Mouse (Mus musculus) liver, embryonic 14.5 days (tissue): ENCODE data around the gene Mmgt2. TPM values are rescaled to one million over a fixed set of nuclear protein-coding genes. Genes with fewer than 3 reads are reported as not detected.

Source experiments
- ATAC-seq: fragments of 200-750 bp; cut with Nextera tagmentation; 2 replicates; pipeline ENCODE4 v1.8.0; 2017; ENCODE audit warnings: moderate number of reproducible peaks, mild to moderate bottlenecking, moderate library complexity; ENCODE audit not compliant: insufficient read depth
- DNase-seq, 3 experiments: peaks; one replicate each; pipeline ENCODE4 v3.0.0-alpha.2; 2012 to 2013; ENCODE audit warnings: low read depth in 3 of 3, low spot score in 3 of 3
- H3K27ac ChIP-seq: fragments of 300-500 bp; sonication (generic); 2 replicates; pipeline ENCODE4 v1.5.1; 2014; ENCODE audit warnings: moderate library complexity, mild to moderate bottlenecking, control low read depth, inconsistent platforms
- H3K27me3 ChIP-seq: fragments of 300-500 bp; sonication (generic); 2 replicates; pipeline ENCODE4 v1.6.1; 2014; ENCODE audit warnings: mild to moderate bottlenecking, low read length, moderate library complexity; ENCODE audit not compliant: control insufficient read depth, insufficient read depth
- H3K36me3 ChIP-seq: fragments of 300-500 bp; sonication (generic); replicated peaks from 2 replicates; pipeline ENCODE4 v1.6.1; 2014; ENCODE audit warnings: low read depth; ENCODE audit not compliant: control insufficient read depth, insufficient read depth
- H3K4me1 ChIP-seq, 2 experiments: fragments of 200-500 bp in 1 of 2; fragments of 300-500 bp in 1 of 2; sonication (generic) in 1 of 2; replicated peaks; 2 replicates each; pipeline ENCODE4 v1.6.1; 2012 to 2014; ENCODE audit warnings: antibody characterized with exemption in 1 of 2, inconsistent platforms in 1 of 2, low read length in 1 of 2; ENCODE audit not compliant: control insufficient read depth in 2 of 2, insufficient read depth in 2 of 2
- H3K4me2 ChIP-seq: fragments of 300-500 bp; sonication (generic); 2 replicates; pipeline ENCODE4 v1.6.1; 2014; ENCODE audit warnings: low read depth, mild to moderate bottlenecking, control low read depth, moderate library complexity
- H3K4me3 ChIP-seq, 2 experiments: fragments of 200-500 bp in 1 of 2; fragments of 300-500 bp in 1 of 2; sonication (generic) in 1 of 2; 2 replicates each; pipeline ENCODE4 v1.5.1; 2012 to 2014; ENCODE audit warnings: low read depth in 2 of 2, low read length in 2 of 2, mild to moderate bottlenecking in 2 of 2, control low read depth in 1 of 2, inconsistent platforms in 1 of 2, moderate library complexity in 1 of 2; ENCODE audit not compliant: insufficient read depth in 1 of 2
- H3K9ac ChIP-seq: fragments of 300-500 bp; sonication (generic); replicated peaks from 2 replicates; pipeline ENCODE4 v1.6.1; 2014; ENCODE audit warnings: mild to moderate bottlenecking, control low read depth, moderate library complexity
- H3K9me3 ChIP-seq: fragments of 300-500 bp; sonication (generic); 2 replicates; pipeline ENCODE4 v1.6.1; 2016; ENCODE audit warnings: low read length, mixed read lengths; ENCODE audit not compliant: control insufficient read depth
- CTCF ChIP-seq: IDR thresholded peaks from 2 replicates; pipeline ENCODE4 v1.5.1; 2016; ENCODE audit warnings: antibody characterized with exemption, low read depth, control low read depth
- EP300 ChIP-seq: IDR thresholded peaks from 2 replicates; pipeline ENCODE4 v1.6.1; 2016; ENCODE audit warnings: antibody characterized with exemption, low read depth
- WGBS: fragments of 180-500 bp; shearing (Covaris S2); extraction: QIAGEN DNeasy Blood & Tissue Kit; methylation state at CpG from one replicate; pipeline ENCODE4 v1.1.7; 2014; ENCODE audit not compliant: insufficient replicate concordance; 5-methylcytosine and 5-hydroxymethylcytosine counted together
- polyA plus RNA-seq, 2 experiments: library from polyadenylated mRNA; depleted of rRNA in 1 of 2; stranded (reverse) in 1 of 2; unstranded in 1 of 2; fragments of >200 nt; fragmentation: Nextera tagmentation in 1 of 2; extraction: Ambion mirVana in 1 of 2; gene quantifications; 2 replicates each; pipeline versions ENCODE4 v1.2.1 to v1.2.3; 2012 to 2014

Gene Mmgt2
- polyA plus RNA-seq, 2 experiments, result 8.1 to 8.8 TPM

DNA sequence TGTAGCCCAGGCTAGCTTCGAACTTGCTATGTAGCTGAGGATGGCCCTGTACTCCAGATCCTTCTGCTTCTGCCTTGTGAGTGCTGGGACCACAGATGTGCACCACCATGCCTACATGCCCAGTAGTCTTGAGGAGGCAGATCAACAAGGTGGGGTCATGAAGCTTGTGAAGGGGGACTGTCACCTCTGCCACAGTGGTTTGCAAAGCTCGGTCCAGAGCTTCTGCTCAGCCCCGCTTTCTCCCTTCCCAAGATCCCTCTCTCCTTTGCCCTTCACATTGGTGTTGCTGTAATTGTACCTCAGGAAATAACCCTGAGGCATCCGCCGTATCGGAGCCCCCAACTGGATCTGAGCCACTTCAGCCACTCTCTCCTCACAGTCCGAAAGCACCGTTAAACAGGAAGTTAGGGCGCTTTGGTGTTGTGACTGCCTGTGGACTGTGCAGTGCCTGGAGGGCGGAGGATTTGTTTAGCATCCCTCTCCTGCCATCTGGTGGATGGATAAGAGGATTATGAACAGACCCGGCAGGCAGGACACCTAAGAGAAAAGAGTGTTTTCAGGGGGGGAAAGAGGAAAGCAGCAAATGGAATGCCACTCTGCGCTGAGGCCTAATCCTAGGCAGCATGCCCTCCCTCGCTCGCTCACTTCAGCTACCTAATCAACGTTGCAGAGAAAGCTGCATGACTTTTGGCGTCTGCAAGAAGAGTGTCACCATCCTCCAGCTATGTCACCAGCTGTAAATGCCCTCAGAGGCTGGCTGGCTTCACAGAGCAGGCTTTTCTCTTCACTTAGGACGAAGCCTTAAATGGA is 27.2 kb downstream of the Mmgt2 start:
- DNase-seq, result peak; percentile 35 to 54 (median 50)
- TF ChIP-seq CTCF (peak; percentile 73), EP300 (no peak)
- H3K4me3 ChIP-seq, result peak overlapping the region; percentile 23 to 34; a peak in 3 of 4 replicates
- no peaks in the 10 kb centered on the region for H3K36me3 ChIP-seq
- WGBS, result 16% methylated on average over 17 of the region's 17 CpGs
- H3K27ac ChIP-seq, result no peak overlapping the region
- H3K9me3 ChIP-seq, result no peaks in the 10 kb centered on the region
- no peaks in the 10 kb centered on the region for H3K27me3 ChIP-seq
- H3K4me1 ChIP-seq, result peaks cover 0 to 2% of the 10 kb centered on the region in 2 experiments; a peak in 1 of 4 replicates
- no peak overlapping the region for H3K9ac ChIP-seq
- ATAC-seq, result peak; percentile 65
- H3K4me2 ChIP-seq, result peak overlapping the region; percentile 54

DNA sequence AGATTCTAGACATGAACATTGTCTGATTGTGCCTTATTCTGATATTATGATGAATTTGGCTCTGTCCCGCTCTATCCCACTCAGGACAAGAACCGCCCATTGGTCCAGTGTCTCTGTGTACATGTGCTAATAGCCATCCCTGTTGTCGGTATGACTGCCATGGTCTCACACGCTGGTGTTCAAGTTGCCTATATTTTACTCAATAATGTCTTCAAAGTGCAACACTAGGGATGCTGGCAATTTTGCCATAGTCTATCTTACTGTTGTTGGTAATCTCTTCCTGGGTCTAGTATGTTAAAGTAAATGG is 27.8 kb downstream of the Mmgt2 start:
- H3K4me1 ChIP-seq, result peaks cover 0 to 2% of the 10 kb centered on the region in 2 experiments; a peak in 1 of 4 replicates
- no peak for TF ChIP-seq EP300
- TF ChIP-seq CTCF, result no peak
- H3K9me3 ChIP-seq, result no peaks in the 10 kb centered on the region
- no peak for DNase-seq
- H3K9ac ChIP-seq, result no peak overlapping the region
- no peaks in the 10 kb centered on the region for H3K27me3 ChIP-seq
- H3K27ac ChIP-seq, result no peak overlapping the region
- no peak overlapping the region for H3K4me2 ChIP-seq
- H3K36me3 ChIP-seq, result no peaks in the 10 kb centered on the region
- ATAC-seq, result no peak
- WGBS, result 67% methylated on average over 4 of the region's 4 CpGs
- H3K4me3 ChIP-seq, result no peak overlapping the region

DNA sequence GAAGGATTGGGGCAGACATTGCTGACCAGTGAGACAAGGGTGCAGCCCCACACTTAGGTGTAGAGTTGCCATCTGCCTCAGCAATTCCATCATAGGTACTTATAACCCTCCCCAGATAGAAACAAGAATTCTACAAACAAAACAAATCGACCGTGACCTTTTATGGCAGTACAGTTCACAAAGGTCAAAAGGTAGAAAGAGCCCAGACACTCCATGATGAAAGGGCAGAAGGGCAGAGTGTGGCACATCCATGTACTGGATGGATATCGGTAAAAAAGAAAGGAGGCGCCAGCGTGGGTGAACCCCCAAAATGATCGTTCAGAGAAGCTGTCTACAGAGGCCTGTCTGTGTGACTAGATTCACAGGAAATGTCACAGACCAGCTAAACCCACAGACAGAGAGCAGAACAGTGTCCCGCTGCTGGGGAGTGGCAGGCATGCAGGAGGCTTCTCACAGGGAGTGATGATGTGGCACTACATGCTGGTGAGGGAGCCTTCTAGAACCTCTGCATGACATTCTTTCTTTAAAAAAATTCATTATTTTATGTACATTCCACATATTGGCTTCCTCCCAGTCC is 30.4 kb downstream of the Mmgt2 start:
- Histone ChIP-seq H3K4me3 (no peak overlapping the region), H3K27ac (no peak overlapping the region), H3K27me3 (no peaks in the 10 kb centered on the region), H3K9me3 (no peaks in the 10 kb centered on the region), H3K4me2 (no peak overlapping the region), H3K9ac (no peak overlapping the region), H3K36me3 (no peaks in the 10 kb centered on the region), H3K4me1 (peaks cover 0 to 2% of the 10 kb centered on the region in 2 experiments; a peak in 1 of 4 replicates)
- ATAC-seq (no peak), DNase-seq (no peak)
- no peak for TF ChIP-seq EP300
- no peak for TF ChIP-seq CTCF
- WGBS, result 64% methylated on average over 7 of the region's 7 CpGs

DNA sequence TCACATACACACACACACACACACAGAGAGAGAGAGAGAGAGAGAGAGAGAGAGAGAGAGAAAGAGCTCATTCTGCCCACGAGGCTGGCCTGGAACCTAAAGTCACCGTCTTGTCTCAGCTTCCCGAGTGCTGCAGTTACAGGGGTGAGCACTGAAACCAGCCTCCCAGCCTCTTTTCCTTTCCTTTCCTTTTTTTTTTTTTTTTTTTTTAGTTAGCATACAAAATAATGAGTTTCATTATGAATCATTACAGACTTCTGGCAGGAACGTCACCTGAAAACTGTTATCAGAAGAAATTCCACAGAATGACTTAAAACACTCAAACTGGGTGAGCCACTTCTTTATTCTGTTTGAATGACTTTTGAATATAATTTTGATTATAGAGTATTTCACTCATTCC is 31.5 kb downstream of the Mmgt2 start:
- no peaks in the 10 kb centered on the region for H3K27me3 ChIP-seq
- no peak overlapping the region for H3K27ac ChIP-seq
- no peak for DNase-seq
- H3K4me1 ChIP-seq, result peaks cover 0 to 2% of the 10 kb centered on the region in 2 experiments; a peak in 1 of 4 replicates
- TF ChIP-seq CTCF (no peak), EP300 (no peak)
- no peak overlapping the region for H3K9ac ChIP-seq
- no peaks in the 10 kb centered on the region for H3K9me3 ChIP-seq
- H3K4me2 ChIP-seq, result no peak overlapping the region
- no peaks in the 10 kb centered on the region for H3K36me3 ChIP-seq
- no peak for ATAC-seq
- H3K4me3 ChIP-seq, result no peak overlapping the region
- WGBS, result 69% methylated on average over 4 of the region's 4 CpGs

- H3K9ac ChIP-seq, result no peak overlapping the region
- TF ChIP-seq CTCF (no peak), EP300 (no peak)
- H3K27me3 ChIP-seq, result no peaks in the 10 kb centered on the region
- H3K27ac ChIP-seq, result no peak overlapping the region
- H3K9me3 ChIP-seq, result no peaks in the 10 kb centered on the region
- no peak overlapping the region for H3K4me3 ChIP-seq
- H3K36me3 ChIP-seq, result no peaks in the 10 kb centered on the region
- ATAC-seq, result no peak
- no peak overlapping the region for H3K4me2 ChIP-seq
- 66% methylated on average over 3 of the region's 3 CpGs for WGBS
- DNase-seq, result no peak
- H3K4me1 ChIP-seq, result no peaks in the 10 kb centered on the region
These were observed 43.1 kb downstream of the Mmgt2 start for GRCm38 (mm10) chr11:62691592-62691991.
